Comparison of ENCODE assay signal across 8 mouse cellular contexts in genomic region chr11:95830411-95831275, GRCm38 (mm10). TPM values are rescaled to one million over a fixed set of nuclear protein-coding genes. Genes with fewer than 3 reads are reported as not detected.
DNase-seq lines count a peak whose midpoint lies in the region; ATAC-seq and TF ChIP-seq lines count a peak whose summit lies in the region.

No protein-coding gene starts in this region.

- H3K27me3 ChIP-seq in E14TG2a.4 (ENCODE audit: insufficient read depth, low read length): peaks cover 84% of the 10 kb centered on the region
- H3K27me3 ChIP-seq in heart, embryonic 12.5 days (replicated peaks): peaks cover 69% of the 10 kb centered on the region
- H3K27me3 ChIP-seq in limb, embryonic 15.5 days: peaks cover 94% of the 10 kb centered on the region
- no peaks in the 10 kb centered on the region for H3K27me3 ChIP-seq in small intestine, adult 2 months (ENCODE audit: control insufficient read depth, insufficient read depth, low read length)

- TF ChIP-seq CTCF in E14TG2a.4 (conservative IDR thresholded peaks at IDR 0.05; ENCODE audit: low read length): no peak
- TF ChIP-seq CTCF in small intestine, adult 2 months (IDR thresholded peaks at IDR 0.05; ENCODE audit: extremely low read depth, insufficient read length, insufficient replicate concordance, low read depth, low read length): no peak

- H3K4me3 ChIP-seq in E14TG2a.4 (replicated peaks; ENCODE audit: low read length): peak overlapping the region; percentile 71
- peak overlapping the region; percentile 39 for H3K4me3 ChIP-seq in heart, embryonic 12.5 days
- peak overlapping the region; percentile 31 for H3K4me3 ChIP-seq in limb, embryonic 15.5 days
- peak overlapping the region; percentile 51 for H3K4me3 ChIP-seq in small intestine, adult 2 months (ENCODE audit: low read depth, low read length)

- ATAC-seq in heart, embryonic 12.5 days (ENCODE audit: insufficient number of reproducible peaks, low FRiP score): no peak
- ATAC-seq in limb, embryonic 15.5 days (ENCODE audit: insufficient number of reproducible peaks, low FRiP score, low TSS enrichment, low read depth): no peak
- ATAC-seq in megakaryocyte progenitor cell, adult 5-6 weeks (replicated peaks; ENCODE audit: poor library complexity): no peak

- H3K36me3 ChIP-seq in E14TG2a.4 (ENCODE audit: insufficient read depth, low read length): peaks cover 15% of the 10 kb centered on the region; the same call in 1 of the 2 replicates
- no peaks in the 10 kb centered on the region for H3K36me3 ChIP-seq in heart, embryonic 12.5 days
- no peaks in the 10 kb centered on the region for H3K36me3 ChIP-seq in limb, embryonic 15.5 days
- 0 out of 2 replicates have a peak, but pooled peaks cover 11% of the 10 kb centered on the region for H3K36me3 ChIP-seq in small intestine, adult 2 months (ENCODE audit: control insufficient read depth, insufficient read depth, low read length)

- peak overlapping the region; percentile 43; the same call in 1 of the 2 replicates for H3K9ac ChIP-seq in heart, embryonic 12.5 days
- H3K9ac ChIP-seq in limb, embryonic 15.5 days: no peak overlapping the region

- peak overlapping the region; percentile 70 for H3K4me2 ChIP-seq in heart, embryonic 12.5 days
- H3K4me2 ChIP-seq in limb, embryonic 15.5 days: peak overlapping the region; percentile 43

- H3K9me3 ChIP-seq in E14TG2a.4 (ENCODE audit: low read length): no peaks in the 10 kb centered on the region
- no peaks in the 10 kb centered on the region for H3K9me3 ChIP-seq in heart, embryonic 12.5 days (replicated peaks)
- no peaks in the 10 kb centered on the region for H3K9me3 ChIP-seq in limb, embryonic 15.5 days

- H3K4me1 ChIP-seq in E14TG2a.4 (replicated peaks; ENCODE audit: low read depth, low read length): peaks cover 81% of the 10 kb centered on the region
- H3K4me1 ChIP-seq in heart, embryonic 12.5 days (replicated peaks): peaks cover 63% of the 10 kb centered on the region
- peaks cover 45% of the 10 kb centered on the region for H3K4me1 ChIP-seq in limb, embryonic 15.5 days
- H3K4me1 ChIP-seq in small intestine, adult 2 months (ENCODE audit: control insufficient read depth, insufficient read depth, insufficient read length, low read length): peaks cover 58% of the 10 kb centered on the region

- DNase-seq in embryo, embryonic 10 days (ENCODE audit: low spot score): peak; percentile 36
- no peak for DNase-seq in embryo, embryonic 10.5 days (ENCODE audit: low spot score)
- DNase-seq in layer of hippocampus, adult 9-10 months (ENCODE audit: low spot score): no peak

- WGBS in heart, embryonic 12.5 days: 8% methylated on average over 80 of the region's 80 CpGs
- 4% methylated on average over 80 of the region's 80 CpGs for WGBS in limb, embryonic 15.5 days
- 18% methylated on average over 80 of the region's 80 CpGs for WGBS in small intestine, adult 2 months

- TF ChIP-seq POLR2A in small intestine, adult 2 months (IDR thresholded peaks at IDR 0.05; ENCODE audit: low read depth, low read length): no peak

- H3K27ac ChIP-seq in heart, embryonic 12.5 days (ENCODE audit: poor library complexity, severe bottlenecking): no peak overlapping the region
- no peak overlapping the region for H3K27ac ChIP-seq in limb, embryonic 15.5 days
- 0 out of 2 replicates have a peak overlapping the region, but pooled peaks have one; percentile 2 for H3K27ac ChIP-seq in small intestine, adult 2 months (ENCODE audit: insufficient read depth, low read depth, low read length)

RNA-seq across cellular contexts. Expression of gene Phospho1, which starts 6.3 kb away (rescaled TPM):
- polyA plus RNA-seq in heart, embryonic 12.5 days (2016; fragmentation: Nextera tagmentation; extraction: Ambion mirVana): 0.65 and 0.66 TPM in 2 replicates
- 2.8 and 3.9 TPM in 2 replicates for polyA plus RNA-seq in limb, embryonic 15.5 days (2015; fragmentation: Nextera tagmentation; extraction: Ambion mirVana)
- 236 and 278 TPM in 2 replicates for polyA plus RNA-seq in small intestine, adult 2 months (2012; rRNA removed)
- 0.47 and 1.3 TPM in 2 replicates for total RNA-seq in megakaryocyte progenitor cell, adult 5-6 weeks (2015)
- total RNA-seq in megakaryocyte progenitor cell, adult 5-6 weeks (2017): 0.62 TPM in 1 of 2 replicates, not detected in the other

RNA-seq across cellular contexts. Expression of gene Gngt2, which starts 6.4 kb away (rescaled TPM):
- 39.1 and 39.2 TPM in 2 replicates for polyA plus RNA-seq in heart, embryonic 12.5 days (2016; fragmentation: Nextera tagmentation; extraction: Ambion mirVana)
- 16.9 and 18.7 TPM in 2 replicates for polyA plus RNA-seq in limb, embryonic 15.5 days (2015; fragmentation: Nextera tagmentation; extraction: Ambion mirVana)
- 2.1 and 4.7 TPM in 2 replicates for polyA plus RNA-seq in small intestine, adult 2 months (2012; rRNA removed)
- total RNA-seq in megakaryocyte progenitor cell, adult 5-6 weeks (2015): 4.3 and 9.3 TPM in 2 replicates
- 4.0 TPM in 2 replicates for total RNA-seq in megakaryocyte progenitor cell, adult 5-6 weeks (2017)

RNA-seq across cellular contexts. Expression of gene Abi3, which starts 11.6 kb away (rescaled TPM):
- 22.3 and 26.0 TPM in 2 replicates for polyA plus RNA-seq in heart, embryonic 12.5 days (2016; fragmentation: Nextera tagmentation; extraction: Ambion mirVana)
- 7.0 and 7.2 TPM in 2 replicates for polyA plus RNA-seq in limb, embryonic 15.5 days (2015; fragmentation: Nextera tagmentation; extraction: Ambion mirVana)
- polyA plus RNA-seq in small intestine, adult 2 months (2012; rRNA removed): 34.0 and 73.5 TPM in 2 replicates
- 1.5 and 5.0 TPM in 2 replicates for total RNA-seq in megakaryocyte progenitor cell, adult 5-6 weeks (2015)
- total RNA-seq in megakaryocyte progenitor cell, adult 5-6 weeks (2017): 1.8 and 3.0 TPM in 2 replicates

Comparison
In these comparisons a context has a peak if more than half of its experiments do, and no peak if none do; other contexts are left out.
1. RNA of gene Phospho1, which starts 6.3 kb away (polyA plus RNA-seq): 236 to 278 TPM in small intestine, adult 2 months; 2.8 to 3.9 TPM in limb, embryonic 15.5 days and 0.65 to 0.66 TPM in heart, embryonic 12.5 days; every median in the first group is over 10 times any median in the second.
2. Peak in every context shown above with its lines, with median percentiles within 50 percentile points of each other: H3K4me3 ChIP-seq.